Mouse (Mus musculus): ENCODE data around the gene Ggt5.

The Ggt5 gene

DNA sequence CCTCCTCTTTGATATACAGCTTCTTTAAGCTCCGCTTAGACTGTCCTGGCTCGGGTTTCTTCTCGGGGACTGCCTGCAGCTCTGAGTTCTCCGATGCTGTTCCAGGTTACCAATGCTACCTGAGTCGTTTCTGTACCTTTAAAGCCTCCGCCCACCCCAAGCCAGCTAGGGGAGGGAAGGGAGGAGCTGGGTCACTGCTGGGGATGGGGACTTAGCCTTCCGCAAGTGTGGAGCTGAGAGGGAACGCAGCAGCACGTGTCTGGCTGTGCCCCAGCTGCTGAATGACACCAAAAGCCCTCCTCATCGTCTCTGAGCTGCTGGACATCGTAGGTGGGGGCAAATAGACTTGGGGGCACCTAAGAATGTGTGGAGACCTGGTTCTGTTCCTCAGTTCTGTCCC, 20.7 kb upstream of the Ggt5 start:
- no peak for DNase-seq (ENCODE audit: low spot score)

DNA sequence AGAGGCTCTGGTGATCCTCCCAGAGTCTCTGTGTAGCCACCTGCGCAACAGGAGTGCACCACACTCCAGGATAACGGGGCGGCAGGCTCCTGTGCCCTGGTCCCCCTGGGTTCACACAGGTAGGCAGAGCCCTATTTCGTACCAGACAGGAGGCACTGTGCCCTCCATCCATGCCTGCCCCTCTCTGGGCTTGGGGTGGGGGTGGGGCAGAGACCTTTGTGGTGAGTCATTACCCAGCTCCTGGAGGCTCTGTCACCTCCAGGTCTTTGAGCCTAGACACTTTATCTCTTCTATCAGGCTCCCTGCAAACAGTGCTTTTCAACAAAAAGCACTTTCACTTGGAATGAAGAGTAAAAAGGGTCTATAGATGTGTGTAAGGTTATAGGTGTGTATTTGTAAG, 20.3 kb upstream of the Ggt5 start:
- no peak for DNase-seq (ENCODE audit: low spot score)

DNA sequence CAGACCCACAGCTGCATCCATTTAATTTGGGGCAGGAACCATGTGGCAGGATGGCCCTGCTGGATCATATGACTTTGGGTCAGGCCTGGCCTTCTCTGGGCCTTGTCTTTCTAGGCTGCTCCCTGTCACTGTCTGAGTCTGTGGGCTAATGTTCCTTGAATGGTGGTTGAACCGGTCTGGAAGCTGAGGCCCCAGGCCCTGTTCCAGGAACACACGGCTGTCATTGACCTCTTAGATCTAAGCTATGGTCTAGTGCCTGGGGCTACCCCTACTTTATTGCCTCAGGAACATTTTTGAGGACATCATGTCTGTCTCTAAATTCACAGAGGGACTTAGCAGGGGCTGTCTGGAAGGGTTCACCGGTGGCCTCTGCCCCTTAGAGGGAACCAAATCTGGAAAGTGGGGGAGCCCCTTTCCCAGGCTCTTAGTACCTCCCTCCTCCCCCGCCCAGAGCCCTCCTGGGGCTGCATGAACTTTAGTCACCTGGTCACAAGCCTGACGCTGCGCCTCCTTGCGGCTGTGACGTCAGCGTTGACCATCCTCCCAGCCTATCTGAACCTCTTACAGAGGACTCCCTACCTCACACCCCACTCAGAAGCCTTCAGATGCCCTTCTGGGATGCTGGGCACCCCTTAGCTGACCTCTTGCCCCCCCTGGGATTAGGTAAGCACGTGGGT, 18.0 kb upstream of the Ggt5 start:
- DNase-seq (ENCODE audit: low spot score), result no peak

DNA sequence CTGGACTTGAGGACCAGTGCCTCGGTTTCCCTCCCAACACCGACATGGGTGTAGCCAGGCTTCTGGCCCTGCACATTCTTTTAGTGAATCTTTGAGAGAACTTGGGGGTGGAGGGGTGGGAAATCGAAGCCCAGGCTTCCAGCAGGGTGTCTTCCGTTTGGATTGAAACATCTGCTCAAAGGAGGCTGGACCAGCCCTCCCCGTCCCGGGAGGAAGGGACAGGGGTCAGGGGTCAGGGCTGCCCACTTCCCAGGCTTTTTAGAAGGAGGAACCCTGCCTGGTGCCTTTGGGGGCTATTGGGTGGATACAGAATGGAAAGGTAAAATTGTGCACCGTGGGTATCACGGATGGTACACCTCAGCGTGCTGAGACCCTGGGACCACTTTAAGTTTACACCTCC, 17.2 kb upstream of the Ggt5 start:
- no peak for DNase-seq (ENCODE audit: low spot score)

DNA sequence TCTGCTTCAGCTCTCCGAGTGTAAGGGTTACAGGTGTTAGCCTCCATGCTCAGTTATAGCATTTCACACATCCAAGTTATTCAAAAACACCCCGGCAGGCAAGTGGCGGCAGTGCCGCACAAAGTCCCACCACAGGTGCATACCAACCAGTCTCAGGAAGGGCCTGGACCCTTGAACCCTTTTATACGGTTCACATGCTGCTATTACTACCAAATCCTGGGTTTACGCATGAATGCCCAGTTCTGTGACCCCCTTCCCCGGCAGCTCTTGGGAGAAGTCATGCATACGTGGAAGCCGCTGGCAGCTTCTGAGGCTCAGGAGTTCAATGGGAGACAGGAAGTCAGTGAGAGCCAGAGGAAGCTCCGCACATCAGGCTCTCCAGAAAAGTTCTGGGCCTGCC, 16.0 kb upstream of the Ggt5 start:
- DNase-seq (ENCODE audit: low spot score), result no peak

DNA sequence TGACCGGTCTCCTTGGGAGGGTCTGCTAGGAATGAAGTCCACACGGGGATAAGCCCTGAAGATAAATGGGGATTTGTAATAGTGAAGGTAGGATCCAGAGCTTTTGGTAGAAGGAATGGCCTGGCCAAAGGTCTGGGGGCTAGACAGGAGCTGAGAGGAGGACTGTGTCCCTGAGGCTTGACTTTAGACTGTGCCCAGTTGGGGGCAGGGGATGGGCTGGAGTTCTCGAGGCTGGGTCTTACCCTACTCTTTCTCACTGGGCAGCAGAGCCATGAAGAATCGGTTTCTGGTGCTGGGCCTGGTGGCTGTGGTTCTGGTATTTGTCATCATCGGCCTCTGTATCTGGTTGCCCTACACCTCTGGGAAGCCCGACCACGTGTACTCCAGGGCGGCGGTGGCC, 15.2 kb upstream of the Ggt5 start:
- no peak for DNase-seq (ENCODE audit: low spot score)

DNA sequence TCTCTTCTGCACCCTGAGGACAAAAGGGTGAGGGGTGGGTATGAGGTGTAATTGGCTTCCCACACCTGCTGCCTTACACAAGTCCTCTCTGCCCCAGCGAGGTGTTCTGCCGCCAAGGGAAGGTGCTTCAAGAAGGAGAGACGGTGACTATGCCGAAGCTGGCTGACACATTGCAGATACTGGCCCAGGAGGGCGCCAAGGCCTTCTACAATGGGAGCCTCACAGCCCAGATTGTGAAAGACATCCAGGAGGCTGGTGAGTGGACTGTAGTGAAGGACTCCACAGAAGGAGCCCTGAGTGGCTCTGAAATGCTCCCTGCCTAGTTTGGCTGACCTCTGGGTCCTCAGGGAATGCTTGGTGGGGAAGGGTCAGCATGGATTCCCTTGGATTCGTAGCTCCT, 10.0 kb upstream of the Ggt5 start:
- no peak for DNase-seq (ENCODE audit: low spot score)

DNA sequence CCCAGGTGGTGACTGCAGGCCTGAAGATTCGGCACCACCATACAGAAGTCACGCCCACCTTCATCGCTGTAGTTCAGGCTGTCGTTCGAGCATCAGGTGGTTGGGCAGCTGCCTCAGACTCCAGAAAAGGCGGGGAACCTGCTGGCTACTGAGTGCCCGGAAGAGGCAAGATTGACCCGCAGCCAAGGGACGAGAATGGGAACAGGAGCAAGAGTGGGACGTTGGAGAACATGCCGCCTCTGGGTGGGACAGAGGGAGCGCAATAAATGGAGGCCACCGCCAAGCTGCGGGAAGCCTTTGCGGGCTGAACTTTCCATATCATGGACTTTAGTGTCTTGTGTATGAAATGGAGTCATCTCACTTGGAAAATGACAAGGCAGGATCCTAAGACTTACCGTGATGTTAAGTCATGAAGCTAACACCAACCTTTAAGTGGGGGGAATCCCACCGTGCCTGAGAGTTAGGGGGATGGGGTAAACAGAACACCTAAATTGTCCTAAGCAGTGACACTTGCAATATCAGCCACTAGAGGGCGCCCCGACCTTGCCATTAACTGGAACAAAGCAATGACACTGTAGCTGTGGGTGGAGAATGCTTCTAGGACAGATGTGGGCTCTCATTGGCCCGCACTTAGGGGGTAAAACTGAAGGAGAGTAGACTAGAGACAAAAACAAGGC, 3.1 kb upstream of the Ggt5 start:
- DNase-seq (ENCODE audit: low spot score), result peak; percentile 94

DNA sequence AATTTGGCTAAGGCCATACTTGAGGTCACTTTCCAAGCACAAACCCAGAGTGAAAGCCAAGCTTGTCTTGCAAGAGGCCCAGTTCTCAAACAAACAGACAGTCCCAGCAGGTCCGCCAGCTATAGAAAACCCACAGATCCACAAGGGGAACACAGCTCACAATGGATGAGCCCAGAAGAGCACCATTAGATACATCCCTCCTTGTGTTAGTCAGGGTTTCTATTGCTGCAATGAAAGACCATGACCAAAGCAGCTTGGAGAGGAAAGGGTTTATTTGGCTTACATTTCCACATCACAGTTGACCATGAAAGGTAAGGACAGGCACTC, 2.6 kb upstream of the Ggt5 start:
- no peak for DNase-seq (ENCODE audit: low spot score)

DNA sequence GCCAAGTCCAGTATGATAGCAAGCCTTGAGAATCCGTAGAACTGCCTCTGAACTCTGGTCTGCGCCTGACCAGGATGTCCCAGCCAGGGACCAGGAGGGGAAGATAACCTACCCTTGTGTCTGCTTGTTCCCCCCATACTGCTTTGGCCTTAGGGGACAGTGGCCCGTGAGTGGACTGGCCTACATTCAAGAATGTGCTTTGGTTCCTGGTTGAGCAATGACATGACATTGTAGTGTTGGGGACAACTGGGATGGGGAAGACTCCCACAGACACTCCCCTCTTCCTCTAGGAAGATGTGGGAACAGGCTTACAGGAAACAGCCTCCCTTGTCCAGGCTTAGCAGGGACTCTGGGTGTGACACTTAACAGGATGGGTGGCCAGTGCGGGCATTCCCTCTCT, 1.4 kb upstream of the Ggt5 start:
- DNase-seq (ENCODE audit: low spot score), result no peak

DNA sequence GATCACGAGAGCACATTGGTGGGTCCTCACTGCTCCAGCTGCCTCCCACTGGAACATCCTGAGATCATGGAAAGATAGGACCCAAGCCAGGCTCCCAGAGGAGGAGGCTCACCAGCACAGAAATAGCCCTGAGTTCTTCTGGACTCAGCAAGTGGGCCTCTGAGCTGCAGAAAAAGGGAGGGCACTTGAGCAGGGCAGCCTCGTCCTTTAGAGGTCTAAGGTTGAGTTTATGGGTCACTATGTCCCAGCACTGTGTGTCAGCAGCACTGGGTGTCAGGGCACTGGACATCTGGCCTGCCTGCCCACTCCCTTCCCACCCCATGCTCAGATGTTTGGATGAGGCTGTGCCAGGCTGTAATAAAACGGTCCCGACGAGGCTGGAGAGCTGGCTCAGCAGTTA, 804 bp upstream of the Ggt5 start:
- no peak for DNase-seq (ENCODE audit: low spot score)

DNA sequence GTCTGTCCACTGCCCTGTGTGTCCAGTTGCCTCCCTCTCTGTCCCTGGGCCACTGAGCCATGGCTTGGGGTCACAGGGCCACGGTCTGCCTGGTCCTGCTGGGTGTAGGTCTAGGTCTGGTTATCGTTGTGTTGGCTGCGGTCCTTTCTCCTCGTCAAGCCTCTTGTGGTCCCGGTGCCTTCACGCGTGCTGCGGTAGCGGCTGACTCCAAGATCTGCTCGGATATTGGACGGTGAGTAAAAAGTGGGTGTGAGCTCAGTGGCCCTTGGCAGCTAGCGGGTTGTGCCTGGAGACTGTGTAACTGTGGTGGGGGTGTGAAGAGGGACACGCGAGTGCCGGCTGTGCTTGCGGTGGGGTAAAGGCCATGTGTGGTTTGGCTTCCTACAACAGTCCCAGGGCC, 511 bp downstream of the Ggt5 start:
- no peak for DNase-seq (ENCODE audit: low spot score)

DNA sequence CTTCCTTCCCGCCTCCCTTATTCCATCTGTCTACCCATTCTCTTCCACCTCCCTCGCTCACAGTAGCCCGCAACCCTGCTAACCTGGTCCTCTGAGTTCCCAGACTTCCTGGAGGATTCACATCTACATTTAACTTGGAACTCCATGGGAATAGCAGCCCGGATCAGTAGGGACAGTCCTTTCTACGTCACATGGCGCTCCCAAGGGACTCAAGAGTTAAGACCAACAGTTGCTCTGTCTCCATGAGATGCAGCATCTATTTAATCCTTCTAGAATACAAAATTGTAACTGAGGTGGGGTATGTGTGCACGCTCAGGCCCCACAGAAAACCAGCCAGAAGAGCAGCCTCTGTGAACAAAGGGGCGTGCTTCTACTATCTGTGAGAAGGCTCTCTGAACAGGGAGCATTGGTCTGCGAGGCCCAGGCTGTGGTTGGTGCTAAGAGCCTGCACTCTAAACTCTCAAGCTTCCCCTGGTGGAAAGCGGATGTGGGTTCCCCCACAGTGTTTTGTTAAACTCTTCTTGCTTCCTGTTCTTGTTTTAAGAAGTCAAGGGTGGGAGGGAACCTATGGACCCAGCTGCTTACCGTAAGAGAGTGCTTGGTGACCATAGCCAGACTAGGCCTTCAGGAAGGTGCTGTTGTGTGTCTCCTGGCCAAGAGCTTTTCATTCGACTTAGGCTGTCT, 2.2 kb downstream of the Ggt5 start:
- peak; percentile 50 for DNase-seq (ENCODE audit: low spot score)

DNA sequence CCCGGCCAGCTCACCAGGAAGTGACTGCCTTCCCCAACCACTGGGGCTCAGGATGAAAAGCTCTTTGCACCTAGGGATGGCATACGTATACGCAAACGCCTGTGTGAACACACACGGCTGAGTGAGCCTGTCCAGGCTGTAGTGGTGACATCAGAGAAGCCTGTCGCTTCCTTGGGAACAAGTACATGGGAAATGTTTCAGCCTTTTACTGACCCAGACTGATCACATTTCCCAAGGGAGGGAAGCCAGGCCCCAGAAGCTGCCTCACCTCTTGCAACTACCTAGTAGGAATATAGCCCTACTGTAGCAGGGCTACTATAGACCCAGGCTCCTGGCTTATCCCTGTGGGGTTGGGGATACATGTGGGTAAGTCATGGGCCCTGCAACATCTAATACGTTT, 3.4 kb downstream of the Ggt5 start:
- no peak for DNase-seq (ENCODE audit: low spot score)

DNA sequence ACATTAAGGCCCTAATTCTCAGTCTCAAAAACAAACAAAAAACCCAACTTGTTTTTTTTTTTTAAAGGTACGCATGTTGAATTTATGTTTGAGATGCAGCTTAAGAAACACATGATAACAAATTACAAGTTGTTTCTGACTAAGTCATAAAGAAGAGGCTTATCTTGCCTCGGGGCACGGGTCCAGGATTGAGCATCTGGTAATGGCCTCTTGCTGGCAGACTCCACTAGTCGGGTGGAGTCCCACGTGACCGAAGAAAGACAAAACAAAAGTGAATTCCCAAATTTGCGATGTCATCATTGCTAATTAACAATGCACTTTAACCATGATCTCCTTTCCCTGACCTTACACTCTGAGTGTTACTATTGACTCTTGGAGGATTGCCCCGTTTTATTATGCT, 6.8 kb downstream of the Ggt5 start:
- no peak for DNase-seq (ENCODE audit: low spot score)

DNA sequence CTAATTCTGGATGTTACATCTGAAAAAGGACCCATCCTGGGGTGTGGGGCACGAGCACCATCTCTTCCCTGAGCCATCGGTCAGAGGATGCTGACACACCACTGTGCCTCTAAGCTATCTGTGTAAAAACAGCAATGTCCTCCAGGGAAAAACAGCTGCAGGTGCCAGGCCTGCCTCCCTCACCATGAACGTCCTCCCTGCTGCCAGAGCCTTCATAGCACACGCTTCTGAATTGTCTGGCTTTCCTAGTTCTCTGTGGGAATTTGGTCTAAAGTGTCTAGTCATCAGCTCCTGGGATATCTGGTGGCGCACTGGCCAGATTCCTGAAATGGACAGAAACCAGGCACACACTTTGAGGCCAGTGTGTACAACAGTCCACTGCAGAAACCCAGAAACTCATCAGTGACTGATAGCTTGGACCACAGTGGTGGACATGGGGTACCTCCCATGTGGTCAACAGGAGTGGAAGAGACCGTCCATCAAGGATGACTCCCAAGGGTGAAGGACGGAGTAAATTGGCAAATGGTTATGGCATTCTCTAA, 11.1 kb downstream of the Ggt5 start:
- DNase-seq (ENCODE audit: low spot score), result no peak

DNA sequence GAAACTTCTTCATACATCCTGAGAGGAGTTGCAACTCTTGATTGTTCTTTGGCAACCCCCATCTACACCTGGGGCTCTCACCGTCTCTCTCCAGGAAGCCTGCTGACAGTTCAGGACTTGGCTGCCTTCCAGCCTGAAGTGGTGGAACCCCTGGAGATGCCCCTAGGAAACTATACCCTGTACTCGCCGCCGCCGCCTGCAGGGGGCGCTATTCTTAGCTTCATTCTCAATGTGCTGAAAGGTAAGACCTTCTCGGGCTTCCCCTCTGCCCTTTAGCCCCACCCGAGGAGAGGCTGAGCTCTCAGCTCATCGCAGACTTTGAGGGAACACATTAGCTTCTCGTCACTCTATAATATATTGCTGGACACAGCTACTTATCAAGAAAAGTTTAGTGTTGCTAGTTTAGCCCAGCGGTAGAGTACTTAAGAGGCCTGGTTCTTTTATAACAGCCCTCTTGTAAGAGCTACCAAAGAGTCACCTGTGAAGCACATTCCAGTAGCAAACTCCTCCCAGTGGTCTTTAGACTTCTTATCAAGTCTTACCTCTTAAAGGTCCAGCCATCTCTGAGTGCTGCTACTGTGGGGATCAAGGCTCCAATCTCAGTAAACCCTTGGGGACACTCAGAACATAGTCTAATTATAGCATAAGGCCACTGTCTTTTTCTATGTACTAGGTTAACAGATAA, 16.2 kb downstream of the Ggt5 start:
- DNase-seq (ENCODE audit: low spot score), result no peak

DNA sequence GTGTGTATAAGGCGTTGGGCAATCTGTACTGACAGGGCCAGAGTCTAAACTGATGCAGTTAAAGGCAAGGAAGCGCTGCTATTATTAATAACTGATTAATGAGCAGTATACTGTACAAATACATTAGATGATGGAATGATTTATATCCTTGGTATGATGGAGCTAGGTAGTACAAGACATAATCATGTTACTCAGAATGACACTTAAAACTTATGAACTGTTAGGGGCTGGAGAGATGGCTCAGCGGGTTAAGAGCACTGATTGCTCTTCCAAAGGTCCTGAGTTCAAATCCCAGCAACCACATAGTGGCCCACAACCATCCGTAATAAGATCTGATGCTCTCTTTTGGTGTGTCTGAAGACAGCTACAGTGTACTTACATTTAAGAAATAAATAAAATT, 18.1 kb downstream of the Ggt5 start:
- no peak for DNase-seq (ENCODE audit: low spot score)

DNA sequence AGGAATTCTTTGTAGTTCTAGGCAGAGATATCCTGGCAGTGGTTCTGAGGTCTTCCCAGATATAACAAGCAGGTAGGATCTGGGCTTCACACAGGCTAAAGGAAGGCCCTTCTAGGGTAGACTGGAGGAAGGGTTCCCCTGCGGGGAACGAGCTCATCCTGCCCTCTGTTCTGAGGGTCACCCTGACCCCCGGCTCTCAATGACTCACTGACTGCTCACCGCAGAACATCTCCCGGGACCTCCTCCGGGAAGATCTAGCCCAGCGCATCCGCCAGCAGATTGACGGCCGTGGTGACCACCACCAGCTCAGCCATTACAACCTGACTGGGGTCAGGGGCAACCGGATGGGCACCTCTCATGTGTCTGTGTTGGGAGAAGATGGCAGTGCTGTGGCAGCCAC, 19.8 kb downstream of the Ggt5 start:
- no peak for DNase-seq (ENCODE audit: low spot score)

DNA sequence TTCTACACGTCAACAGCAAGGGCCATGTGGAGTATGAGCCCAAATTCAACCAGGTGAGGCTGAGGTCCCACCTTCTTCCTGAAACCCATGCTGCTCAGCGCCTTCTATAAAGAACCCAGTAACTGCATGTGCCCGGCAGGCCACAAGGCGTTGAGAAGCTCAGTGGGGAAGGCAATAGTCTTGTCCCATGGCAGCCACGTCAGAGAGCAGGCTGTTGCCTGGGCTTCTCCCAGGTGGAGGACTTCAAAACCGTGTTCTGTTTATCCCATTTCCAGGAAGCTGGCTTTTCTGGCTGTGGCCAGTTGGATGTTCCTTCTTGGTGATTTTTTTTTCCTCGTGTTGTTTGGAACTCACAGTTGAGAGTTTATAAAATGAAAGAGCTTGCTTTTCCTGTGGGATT, 21.3 kb downstream of the Ggt5 start:
- no peak for DNase-seq (ENCODE audit: low spot score)

DNA sequence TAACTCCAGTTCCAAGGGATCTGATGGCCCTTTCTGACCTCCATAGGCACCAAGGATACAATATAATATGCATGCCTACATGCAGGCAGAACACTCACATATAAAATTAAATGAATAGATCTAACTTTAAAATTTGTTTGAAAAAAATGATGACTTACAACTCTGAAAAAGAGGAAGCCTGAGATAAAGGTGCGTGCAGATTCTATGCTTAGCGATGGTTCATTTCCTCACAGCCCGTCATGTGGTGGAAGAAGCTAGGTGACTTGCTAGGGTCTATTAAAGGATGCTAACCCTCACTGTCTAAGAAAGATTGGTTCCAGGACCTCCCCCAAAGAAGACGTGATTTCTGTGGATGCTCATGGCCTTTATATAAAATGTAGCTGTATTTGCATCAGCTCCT, 26.9 kb downstream of the Ggt5 start:
- DNase-seq (ENCODE audit: low spot score), result no peak

DNA sequence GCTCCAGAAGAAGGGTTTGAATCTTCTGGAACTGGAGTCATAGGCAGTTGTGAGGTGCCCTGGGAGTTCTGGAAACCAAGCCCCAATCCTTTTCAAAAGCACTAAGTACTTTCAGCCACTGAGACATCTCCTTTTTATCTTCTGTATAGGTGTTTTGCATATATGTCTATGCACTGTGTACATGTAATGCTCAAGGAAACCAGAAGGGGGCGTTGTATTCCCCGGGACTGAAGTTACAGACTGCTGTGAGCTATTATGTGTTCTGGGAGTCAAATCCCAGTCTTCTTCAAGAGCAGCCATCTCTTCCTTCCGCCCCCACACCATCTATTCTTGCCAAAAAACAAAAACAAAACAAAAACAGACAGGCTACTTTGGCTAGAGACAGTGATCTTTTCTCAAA, 31.7 kb downstream of the Ggt5 start:
- DNase-seq (ENCODE audit: low spot score), result no peak

DNA sequence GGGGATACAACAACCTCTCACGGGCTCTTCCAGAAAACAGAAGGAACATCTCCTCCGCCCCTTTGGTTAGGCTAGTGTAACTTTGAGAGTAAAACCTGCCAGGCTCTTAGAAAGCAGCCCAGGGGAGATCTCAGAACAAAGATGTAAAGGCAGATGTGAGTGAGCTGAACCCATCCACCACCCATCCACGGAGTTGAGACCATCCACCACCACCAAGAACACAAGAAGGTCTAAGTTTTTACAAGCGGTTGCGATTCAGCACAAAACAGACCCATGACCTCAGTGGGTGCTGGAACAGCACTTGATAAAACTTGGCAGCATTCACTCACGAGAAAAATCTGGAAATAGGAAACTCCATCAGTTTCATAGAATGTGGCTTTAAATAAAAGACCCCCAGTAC, 36.8 kb downstream of the Ggt5 start:
- no peak for DNase-seq (ENCODE audit: low spot score)
